Comparison of ENCODE assay signal across 8 mouse cellular contexts in genomic region chr2:72674229-72674628, GRCm38 (mm10).
DNase-seq lines count a peak whose midpoint lies in the region; ATAC-seq and TF ChIP-seq lines count a peak whose summit lies in the region.

No protein-coding gene starts in this region.

- no peaks in the 10 kb centered on the region for H3K9me3 ChIP-seq in hindbrain, embryonic 15.5 days
- no peaks in the 10 kb centered on the region for H3K9me3 ChIP-seq in hindbrain, postnatal 0 days (ENCODE audit: low read length)
- H3K9me3 ChIP-seq in lung, postnatal 0 days (ENCODE audit: low read length), result no peaks in the 10 kb centered on the region
- H3K9me3 ChIP-seq in stomach, embryonic 14.5 days (ENCODE audit: control insufficient read depth, low read depth, low read length), result no peaks in the 10 kb centered on the region

- H3K27ac ChIP-seq in hindbrain, embryonic 15.5 days (replicated peaks), result no peak overlapping the region
- no peak overlapping the region for H3K27ac ChIP-seq in hindbrain, postnatal 0 days
- H3K27ac ChIP-seq in lung, postnatal 0 days (ENCODE audit: low read length), result no peak overlapping the region
- peak overlapping the region; percentile 41; the same call in 1 of the 2 replicates for H3K27ac ChIP-seq in stomach, embryonic 14.5 days (ENCODE audit: low read length)

- peaks cover 4% of the 10 kb centered on the region; the same call in 1 of the 2 replicates for H3K4me1 ChIP-seq in hindbrain, embryonic 15.5 days (replicated peaks)
- H3K4me1 ChIP-seq in hindbrain, postnatal 0 days (ENCODE audit: insufficient read depth, low read length), result no peaks in the 10 kb centered on the region
- no peaks in the 10 kb centered on the region; the same call in 1 of the 2 replicates for H3K4me1 ChIP-seq in lung, postnatal 0 days (ENCODE audit: insufficient read depth, low read depth, low read length)
- H3K4me1 ChIP-seq in stomach, embryonic 14.5 days (ENCODE audit: control insufficient read depth, insufficient read depth, low read length), result peaks cover 8% of the 10 kb centered on the region; the same call in 1 of the 2 replicates

- 0 out of 2 replicates have a peak, but pooled peaks have one; percentile 20 for TF ChIP-seq EP300 in lung, postnatal 0 days (IDR thresholded peaks at IDR 0.05)

- H3K4me3 ChIP-seq in hindbrain, embryonic 15.5 days, result no peak overlapping the region
- no peak overlapping the region for H3K4me3 ChIP-seq in hindbrain, postnatal 0 days (ENCODE audit: low read length)
- H3K4me3 ChIP-seq in lung, postnatal 0 days (ENCODE audit: low read depth, low read length), result no peak overlapping the region
- H3K4me3 ChIP-seq in stomach, embryonic 14.5 days (ENCODE audit: low read depth, low read length), result no peak overlapping the region

- 13% methylated on average over 4 of the region's 4 CpGs for WGBS in hindbrain, embryonic 15.5 days
- 8% methylated on average over 4 of the region's 4 CpGs for WGBS in hindbrain, postnatal 0 days
- WGBS in lung, postnatal 0 days, result 16% methylated on average over 4 of the region's 4 CpGs
- WGBS in stomach, embryonic 14.5 days, result 3% methylated on average over 4 of the region's 4 CpGs

- peak overlapping the region; percentile 21 for H3K4me2 ChIP-seq in hindbrain, embryonic 15.5 days
- no peak overlapping the region for H3K4me2 ChIP-seq in hindbrain, postnatal 0 days (ENCODE audit: low read depth, low read length)
- no peak overlapping the region for H3K4me2 ChIP-seq in lung, postnatal 0 days (replicated peaks; ENCODE audit: low read depth, low read length)
- 0 out of 2 replicates have a peak overlapping the region, but pooled peaks have one; percentile 10 for H3K4me2 ChIP-seq in stomach, embryonic 14.5 days (replicated peaks; ENCODE audit: low read depth, low read length)

- no peaks in the 10 kb centered on the region for H3K27me3 ChIP-seq in hindbrain, embryonic 15.5 days
- no peaks in the 10 kb centered on the region for H3K27me3 ChIP-seq in hindbrain, postnatal 0 days (ENCODE audit: insufficient read depth, low read length)
- no peaks in the 10 kb centered on the region for H3K27me3 ChIP-seq in lung, postnatal 0 days (replicated peaks; ENCODE audit: insufficient read depth, low read length)
- no peaks in the 10 kb centered on the region for H3K27me3 ChIP-seq in stomach, embryonic 14.5 days (ENCODE audit: control insufficient read depth, insufficient read depth, low read length)

- ATAC-seq in hindbrain, embryonic 15.5 days (ENCODE audit: low FRiP score, low read depth), result no peak
- ATAC-seq in hindbrain, postnatal 0 days, result no peak
- ATAC-seq in lung, postnatal 0 days, result peak; percentile 92
- ATAC-seq in stomach, embryonic 14.5 days (ENCODE audit: insufficient number of reproducible peaks, insufficient read depth, low FRiP score, low read depth), result peak; percentile 65; the same call in 1 of the 2 replicates

- no peak for TF ChIP-seq CTCF in hindbrain, postnatal 0 days (IDR thresholded peaks at IDR 0.05; ENCODE audit: low read depth)
- no peak for TF ChIP-seq CTCF in lung, postnatal 0 days (IDR thresholded peaks at IDR 0.05)

- H3K9ac ChIP-seq in hindbrain, embryonic 15.5 days, result no peak overlapping the region
- H3K9ac ChIP-seq in hindbrain, postnatal 0 days (replicated peaks; ENCODE audit: low read length), result no peak overlapping the region
- no peak overlapping the region for H3K9ac ChIP-seq in lung, postnatal 0 days (replicated peaks; ENCODE audit: low read depth)
- H3K9ac ChIP-seq in stomach, embryonic 14.5 days (replicated peaks; ENCODE audit: low read depth, low read length), result no peak overlapping the region

- no peaks in the 10 kb centered on the region for H3K36me3 ChIP-seq in hindbrain, embryonic 15.5 days
- H3K36me3 ChIP-seq in hindbrain, postnatal 0 days (ENCODE audit: insufficient read depth, low read length), result no peaks in the 10 kb centered on the region
- H3K36me3 ChIP-seq in lung, postnatal 0 days (ENCODE audit: insufficient read depth, low read length), result no peaks in the 10 kb centered on the region
- H3K36me3 ChIP-seq in stomach, embryonic 14.5 days (ENCODE audit: control insufficient read depth, insufficient read depth, low read length), result no peaks in the 10 kb centered on the region

- DNase-seq in hindbrain, postnatal 0 days (ENCODE audit: low spot score), result no peak
- DNase-seq in embryo, embryonic 10 days (ENCODE audit: low spot score), result peak; percentile 25
- DNase-seq in heart, adult 9 months (ENCODE audit: low spot score in 2 of 2), result peak; percentile 56 to 61
- DNase-seq in lung, postnatal 0 days (ENCODE audit: low spot score), result peak; percentile 75
- DNase-seq in spleen, postnatal 14 days (ENCODE audit: low spot score in 2 of 2), result no peak
- no peak for DNase-seq in adrenal gland, adult 8-10 months

Comparison
In these comparisons a context has a peak if more than half of its experiments do, and no peak if none do; other contexts are left out.
1. H3K4me2 ChIP-seq: peak in hindbrain, embryonic 15.5 days (single experiment) and stomach, embryonic 14.5 days (single experiment); none in hindbrain, postnatal 0 days (single experiment) and lung, postnatal 0 days (single experiment).
2. ATAC-seq: peak in lung, postnatal 0 days (single experiment) and stomach, embryonic 14.5 days (single experiment); none in hindbrain, embryonic 15.5 days (single experiment) and hindbrain, postnatal 0 days (single experiment).
3. DNase-seq: peak in embryo, embryonic 10 days (single experiment), heart, adult 9 months (2 of 2) and lung, postnatal 0 days (single experiment); none in hindbrain, postnatal 0 days (single experiment), spleen, postnatal 14 days (0 of 2) and adrenal gland, adult 8-10 months (single experiment).